Mouse (Mus musculus) heart, adult 2 months (tissue): ENCODE measurements around the gene Fxn.

Experiments
- CTCF ChIP-seq: fragments of 200-600 bp; IDR thresholded peaks from 2 replicates; pipeline ENCODE4 v1.8.1; 2022; ENCODE audit warnings: antibody characterized with exemption, mild to moderate bottlenecking, moderate library complexity
- EP300 ChIP-seq: fragments of 200-500 bp; IDR thresholded peaks from 2 replicates; pipeline ENCODE4 v1.6.1; 2011; ENCODE audit warnings: low read depth, low read length, control low read depth; ENCODE audit not compliant: insufficient read depth
- POLR2A ChIP-seq: fragments of 200-500 bp; IDR thresholded peaks from 2 replicates; pipeline ENCODE4 v1.6.1; 2011; ENCODE audit warnings: mild to moderate bottlenecking, low read depth, low read length, control low read depth; ENCODE audit not compliant: insufficient read depth

DNA sequence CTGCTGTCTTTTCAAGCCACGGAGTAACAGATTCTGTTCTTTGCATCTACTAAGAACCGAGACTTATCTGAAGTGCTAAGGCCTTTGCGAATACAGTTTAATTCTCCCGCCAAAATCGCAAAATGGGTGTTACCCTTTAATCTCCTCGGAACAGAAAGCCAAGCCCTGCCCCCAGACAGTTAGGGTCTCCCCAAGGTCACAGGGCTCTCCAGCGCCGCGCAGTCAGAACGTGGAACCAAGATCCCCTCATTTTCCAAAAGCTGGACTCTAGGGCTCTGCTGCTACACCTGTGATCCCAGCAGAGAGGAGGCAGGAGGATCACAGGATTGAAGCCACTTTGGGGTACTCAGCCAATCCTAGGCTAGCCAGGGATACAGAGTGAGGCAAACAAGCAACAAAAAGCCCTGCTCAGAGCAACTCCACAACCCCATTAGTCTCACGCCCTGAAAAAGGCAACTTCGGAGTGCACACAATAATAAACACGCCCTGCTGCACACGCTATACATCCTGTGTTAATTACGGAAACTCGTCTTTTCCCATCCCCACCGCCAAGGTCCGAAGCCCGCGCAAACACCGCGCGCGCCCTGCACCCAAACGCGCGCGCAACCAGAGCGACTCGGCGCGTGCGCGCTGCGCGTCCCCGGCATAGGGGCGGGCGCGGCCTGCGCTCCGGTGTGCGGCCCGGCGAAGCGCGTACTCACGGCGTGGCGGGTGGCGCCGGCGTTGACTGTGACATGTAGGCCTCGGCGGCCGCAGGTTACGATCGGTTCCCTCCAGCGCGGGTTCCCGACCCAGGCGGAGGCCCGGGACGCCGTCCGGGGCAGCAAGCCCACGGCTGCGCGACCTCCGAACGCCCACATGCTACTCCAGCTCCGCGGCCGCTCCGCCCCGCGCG is 452 bp downstream of the Fxn start:
- peak; percentile 82 for TF ChIP-seq CTCF
- no peak for TF ChIP-seq EP300
- 0 out of 2 replicates have a peak, but pooled peaks have one; percentile 28 for TF ChIP-seq POLR2A
